Mouse (Mus musculus): ENCODE results near the gene Alpi. TPM values are rescaled to one million over a fixed set of nuclear protein-coding genes. Genes with fewer than 3 reads are reported as not detected.

The Alpi gene
- total and polyA plus RNA-seq, 2 experiments from 2014 or later = 0.49 TPM; not detected in 1

- Histone ChIP-seq H3K4me3 (ENCODE audit: low read depth, low read length) (no peak overlapping the region), H3K36me3 (ENCODE audit: insufficient read depth, low read length) (0 out of 2 replicates have a peak, but pooled peaks cover under 1% of the 10 kb centered on the region), H3K9ac (replicated peaks; ENCODE audit: low read length, poor library complexity, severe bottlenecking) (no peak overlapping the region), H3K27ac (ENCODE audit: low read depth, low read length) (no peak overlapping the region), H3K4me2 (ENCODE audit: low read depth, low read length, poor library complexity, severe bottlenecking) (no peak overlapping the region), H3K9me3 (ENCODE audit: low read length) (no peaks in the 10 kb centered on the region), H3K4me1 (ENCODE audit: insufficient read depth, low read length) (no peaks in the 10 kb centered on the region), H3K27me3 (ENCODE audit: insufficient read depth, low read length) (no peaks in the 10 kb centered on the region)
- WGBS = 75% methylated on average over 4 of the region's 4 CpGs
- no peak for DNase-seq (ENCODE audit: low spot score)
- no peak for ATAC-seq (ENCODE audit: low FRiP score)
- TF ChIP-seq CTCF (IDR thresholded peaks at IDR 0.05) = no peak
Measured at GRCm38 (mm10) chr1:87057075-87057474, 44.3 kb downstream of the Alpi start.

DNA sequence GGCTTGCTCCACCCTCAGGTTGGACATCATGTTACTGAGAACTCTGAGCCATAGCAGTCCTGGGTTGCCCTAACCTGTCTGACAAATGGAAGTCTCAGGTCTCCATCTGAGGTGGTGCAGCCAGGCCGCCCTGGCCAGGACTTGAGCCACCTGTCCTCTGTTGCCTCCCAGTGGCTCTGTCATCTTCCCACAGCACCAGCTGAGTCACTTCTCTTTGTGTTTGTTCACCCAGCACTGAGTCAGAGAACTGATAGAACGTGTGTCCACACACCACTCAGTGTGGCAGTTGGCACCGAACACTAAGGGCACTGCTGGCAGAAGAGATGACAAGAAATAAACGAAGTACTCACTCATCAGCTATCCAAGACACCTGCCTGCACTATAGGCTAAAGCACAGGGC, 50.0 kb downstream of the Alpi start:
- Histone ChIP-seq H3K4me2 (ENCODE audit: low read depth, low read length, poor library complexity, severe bottlenecking) (no peak overlapping the region), H3K27me3 (ENCODE audit: insufficient read depth, low read length) (no peaks in the 10 kb centered on the region), H3K9ac (replicated peaks; ENCODE audit: low read length, poor library complexity, severe bottlenecking) (no peak overlapping the region), H3K9me3 (ENCODE audit: low read length) (no peaks in the 10 kb centered on the region), H3K4me1 (ENCODE audit: insufficient read depth, low read length) (no peaks in the 10 kb centered on the region), H3K27ac (ENCODE audit: low read depth, low read length) (no peak overlapping the region), H3K4me3 (ENCODE audit: low read depth, low read length) (no peak overlapping the region), H3K36me3 (ENCODE audit: insufficient read depth, low read length) (peaks cover 17% of the 10 kb centered on the region)
- WGBS = 89% methylated on average over 4 of the region's 4 CpGs
- DNase-seq (ENCODE audit: low spot score) = no peak
- no peak for TF ChIP-seq CTCF (IDR thresholded peaks at IDR 0.05)
- ATAC-seq (ENCODE audit: low FRiP score) = no peak

- no peaks in the 10 kb centered on the region for H3K4me1 ChIP-seq (ENCODE audit: insufficient read depth, low read length)
- no peak overlapping the region for H3K4me2 ChIP-seq (ENCODE audit: low read depth, low read length, poor library complexity, severe bottlenecking)
- no peak overlapping the region for H3K27ac ChIP-seq (ENCODE audit: low read depth, low read length)
- H3K9me3 ChIP-seq (ENCODE audit: low read length) = no peaks in the 10 kb centered on the region
- no peak for ATAC-seq (ENCODE audit: low FRiP score)
- H3K9ac ChIP-seq (replicated peaks; ENCODE audit: low read length, poor library complexity, severe bottlenecking) = no peak overlapping the region
- WGBS = 92% methylated on average over 1 of the region's 1 CpGs
- no peaks in the 10 kb centered on the region for H3K27me3 ChIP-seq (ENCODE audit: insufficient read depth, low read length)
- DNase-seq (ENCODE audit: low spot score) = no peak
- no peak for TF ChIP-seq CTCF (IDR thresholded peaks at IDR 0.05)
- peaks cover 17% of the 10 kb centered on the region for H3K36me3 ChIP-seq (ENCODE audit: insufficient read depth, low read length)
- H3K4me3 ChIP-seq (ENCODE audit: low read depth, low read length) = no peak overlapping the region
Measured at GRCm38 (mm10) chr1:87050700-87051099, 50.7 kb downstream of the Alpi start.

GRCm38 (mm10) chr1:87050072-87050471, 51.3 kb downstream of the Alpi start:
- no peak overlapping the region for H3K9ac ChIP-seq (replicated peaks; ENCODE audit: low read length, poor library complexity, severe bottlenecking)
- H3K36me3 ChIP-seq (ENCODE audit: insufficient read depth, low read length) = peaks cover 17% of the 10 kb centered on the region
- H3K4me1 ChIP-seq (ENCODE audit: insufficient read depth, low read length) = no peaks in the 10 kb centered on the region
- no peak for TF ChIP-seq CTCF (IDR thresholded peaks at IDR 0.05)
- H3K4me2 ChIP-seq (ENCODE audit: low read depth, low read length, poor library complexity, severe bottlenecking) = no peak overlapping the region
- no peaks in the 10 kb centered on the region for H3K27me3 ChIP-seq (ENCODE audit: insufficient read depth, low read length)
- DNase-seq (ENCODE audit: low spot score) (peak; percentile 65), ATAC-seq (ENCODE audit: low FRiP score) (peak; percentile 24; the same call in 1 of the 2 replicates)
- no peak overlapping the region for H3K4me3 ChIP-seq (ENCODE audit: low read depth, low read length)
- no peak overlapping the region for H3K27ac ChIP-seq (ENCODE audit: low read depth, low read length)
- WGBS = 45% methylated on average over 3 of the region's 3 CpGs
- no peaks in the 10 kb centered on the region for H3K9me3 ChIP-seq (ENCODE audit: low read length)

Other genes with a start within 250 kb of the Alpi start
- gene Alppl2, start 11.7 kb downstream of the Alpi start, total RNA-seq (2014; rRNA removed) = not detected in 2 replicates
- not detected in 2 replicates for gene Alppl2, start 11.7 kb downstream of the Alpi start, polyA plus RNA-seq (2015; fragmentation: Nextera tagmentation; extraction: Ambion mirVana)
- gene Akp3, start 23.4 kb upstream of the Alpi start, total RNA-seq (2014; rRNA removed) = 0.38 TPM in 1 of 2 replicates, not detected in the other
- not detected in 2 replicates for gene Akp3, start 23.4 kb upstream of the Alpi start, polyA plus RNA-seq (2015; fragmentation: Nextera tagmentation; extraction: Ambion mirVana)
- gene Ecel1, start 54.9 kb upstream of the Alpi start, total RNA-seq (2014; rRNA removed) = 15.8 and 16.2 TPM in 2 replicates
- gene Ecel1, start 54.9 kb upstream of the Alpi start, polyA plus RNA-seq (2015; fragmentation: Nextera tagmentation; extraction: Ambion mirVana) = 16.7 and 18.9 TPM in 2 replicates
- gene Prss56, start 81.7 kb upstream of the Alpi start, total RNA-seq (2014; rRNA removed) = 0.94 TPM in 1 of 2 replicates, not detected in the other
- 0.07 TPM in 1 of 2 replicates, not detected in the other for gene Prss56, start 81.7 kb upstream of the Alpi start, polyA plus RNA-seq (2015; fragmentation: Nextera tagmentation; extraction: Ambion mirVana)
- gene Chrnd, start 89.0 kb upstream of the Alpi start, total RNA-seq (2014; rRNA removed) = not detected in 2 replicates
- gene Chrnd, start 89.0 kb upstream of the Alpi start, polyA plus RNA-seq (2015; fragmentation: Nextera tagmentation; extraction: Ambion mirVana) = not detected in 2 replicates
- gene Chrng, start 103.1 kb upstream of the Alpi start, total RNA-seq (2014; rRNA removed) = 0.49 TPM in 1 of 2 replicates, not detected in the other
- not detected in 2 replicates for gene Chrng, start 103.1 kb upstream of the Alpi start, polyA plus RNA-seq (2015; fragmentation: Nextera tagmentation; extraction: Ambion mirVana)
- 64.5 and 78.8 TPM in 2 replicates for gene Eif4e2, start 112.3 kb upstream of the Alpi start, total RNA-seq (2014; rRNA removed)
- gene Eif4e2, start 112.3 kb upstream of the Alpi start, polyA plus RNA-seq (2015; fragmentation: Nextera tagmentation; extraction: Ambion mirVana) = 91.0 and 92.7 TPM in 2 replicates
- 4.2 and 7.8 TPM in 2 replicates for gene Efhd1, start 162.8 kb upstream of the Alpi start, total RNA-seq (2014; rRNA removed)
- gene Efhd1, start 162.8 kb upstream of the Alpi start, polyA plus RNA-seq (2015; fragmentation: Nextera tagmentation; extraction: Ambion mirVana) = 1.7 and 2.6 TPM in 2 replicates
- gene Gigyf2, start 225.4 kb upstream of the Alpi start, total RNA-seq (2014; rRNA removed) = 69.0 and 75.0 TPM in 2 replicates
- gene Gigyf2, start 225.4 kb upstream of the Alpi start, polyA plus RNA-seq (2015; fragmentation: Nextera tagmentation; extraction: Ambion mirVana) = 45.4 and 46.4 TPM in 2 replicates